Mouse (Mus musculus) embryonic facial prominence, embryonic 14.5 days (tissue): ENCODE measurements around the gene 1700092M07Rik. TPM values are rescaled to one million over a fixed set of nuclear protein-coding genes. Genes with fewer than 3 reads are reported as not detected.
A peak's percentile ranks its signal among the peaks of the same experiment; 100 is the strongest.

Experiments
- ATAC-seq: fragments of 200-750 bp; cut with Nextera tagmentation; 2 replicates; pipeline ENCODE4 v1.8.0; 2017; ENCODE audit warnings: low read depth, moderate number of reproducible peaks, moderate TSS enrichment
- DNase-seq: peaks from one replicate; pipeline ENCODE4 v3.0.0-alpha.2; 2015; ENCODE audit warnings: low spot score
- H3K27ac ChIP-seq: fragments of 300-500 bp; sonication (generic); replicated peaks from 2 replicates; pipeline ENCODE4 v1.5.1; 2014; ENCODE audit warnings: low read depth, mild to moderate bottlenecking, low read length, moderate library complexity
- H3K27me3 ChIP-seq: fragments of 300-500 bp; sonication (generic); replicated peaks from 2 replicates; pipeline ENCODE4 v1.6.1; 2014; ENCODE audit warnings: low read length; ENCODE audit not compliant: control insufficient read depth, insufficient read depth
- H3K36me3 ChIP-seq: fragments of 300-500 bp; sonication (generic); 2 replicates; pipeline ENCODE4 v1.6.1; 2014; ENCODE audit warnings: low read length, mixed read lengths; ENCODE audit not compliant: control insufficient read depth, insufficient read depth
- H3K4me1 ChIP-seq: fragments of 300-500 bp; sonication (generic); 2 replicates; pipeline ENCODE4 v1.6.1; 2014; ENCODE audit warnings: antibody characterized with exemption, low read length; ENCODE audit not compliant: control insufficient read depth, insufficient read depth
- H3K4me2 ChIP-seq: fragments of 300-500 bp; sonication (generic); 2 replicates; pipeline ENCODE4 v1.6.1; 2014; ENCODE audit warnings: low read depth, mild to moderate bottlenecking, low read length, moderate library complexity, mixed read lengths
- H3K4me3 ChIP-seq: fragments of 300-500 bp; sonication (generic); 2 replicates; pipeline ENCODE4 v1.5.1; 2014; ENCODE audit warnings: low read depth, mild to moderate bottlenecking, low read length
- H3K9ac ChIP-seq: fragments of 300-500 bp; sonication (generic); 2 replicates; pipeline ENCODE4 v1.6.1; 2014; ENCODE audit warnings: low read depth, mild to moderate bottlenecking, low read length, moderate library complexity, mixed read lengths
- H3K9me3 ChIP-seq: fragments of 300-500 bp; sonication (generic); 2 replicates; pipeline ENCODE4 v1.6.1; 2016; ENCODE audit warnings: low read length; ENCODE audit not compliant: control insufficient read depth
- WGBS: fragments of 180-500 bp; shearing (Covaris S2); extraction: QIAGEN DNeasy Blood & Tissue Kit; methylation state at CpG from one replicate; pipeline ENCODE4 v1.1.7; 2014; 5-methylcytosine and 5-hydroxymethylcytosine counted together
- polyA plus RNA-seq: library from polyadenylated mRNA; unstranded; fragments of >200 nt; fragmentation: Nextera tagmentation; extraction: Ambion mirVana; gene quantifications from 2 replicates; pipeline ENCODE4 v1.2.1, GENCODE M21; 2014

Gene 1700092M07Rik
- polyA plus RNA-seq, 1 experiment from 2014 or later = 0.85 TPM

GRCm38 (mm10) chr19:8765562-8765961 lies 25.0 kb downstream of the 1700092M07Rik start:
- no peak for ATAC-seq
- Histone ChIP-seq H3K9ac (no peak overlapping the region), H3K4me3 (no peak overlapping the region), H3K36me3 (peaks cover 86% of the 10 kb centered on the region), H3K27me3 (no peaks in the 10 kb centered on the region), H3K27ac (no peak overlapping the region), H3K4me2 (no peak overlapping the region), H3K4me1 (peaks cover 3% of the 10 kb centered on the region; the same call in 1 of the 2 replicates), H3K9me3 (peaks cover 14% of the 10 kb centered on the region)
- 96% methylated on average over 9 of the region's 9 CpGs for WGBS
- no peak for DNase-seq

- Histone ChIP-seq H3K4me3 (peak within 1 kb of the TSS; percentile 70), H3K4me1 (peaks cover 20% of the 10 kb centered on the region), H3K27ac (peak within 1 kb of the TSS; percentile 89), H3K9ac (peak within 1 kb of the TSS; percentile 93), H3K4me2 (peak within 1 kb of the TSS; percentile 80), H3K27me3 (no peaks in the 10 kb centered on the region), H3K9me3 (peaks cover under 1% of the 10 kb centered on the region; the same call in 1 of the 2 replicates), H3K36me3 (peaks cover 66% of the 10 kb centered on the region)
- ATAC-seq = peak; percentile 58
- 19% methylated on average over 24 of the region's 29 CpGs for WGBS
- peak; percentile 82 for DNase-seq
Measured at GRCm38 (mm10) chr19:8770567-8771270, 30.2 kb downstream of the 1700092M07Rik start, which contains the start of gene Tmem223. Gene Tmem223, plus strand, starts transcription at chr19:8770996.

- peaks cover 20% of the 10 kb centered on the region for H3K4me1 ChIP-seq
- peak overlapping the region; percentile 99; the same call in 1 of the 2 replicates for H3K27ac ChIP-seq
- peaks cover 44% of the 10 kb centered on the region for H3K36me3 ChIP-seq
- no peaks in the 10 kb centered on the region for H3K27me3 ChIP-seq
- ATAC-seq = no peak
- DNase-seq = no peak
- peak overlapping the region; percentile 60 for H3K4me3 ChIP-seq
- H3K9ac ChIP-seq = peak overlapping the region; percentile 82; the same call in 1 of the 2 replicates
- H3K4me2 ChIP-seq = peak overlapping the region; percentile 95
- WGBS = 84% methylated on average over 5 of the region's 5 CpGs
- no peaks in the 10 kb centered on the region for H3K9me3 ChIP-seq
Measured at GRCm38 (mm10) chr19:8772996-8773395, 32.5 kb downstream of the 1700092M07Rik start.

- H3K36me3 ChIP-seq = peaks cover 44% of the 10 kb centered on the region
- H3K4me1 ChIP-seq = peaks cover 20% of the 10 kb centered on the region
- H3K27ac ChIP-seq = peak overlapping the region; percentile 99
- ATAC-seq = no peak
- peak overlapping the region; percentile 95 for H3K4me2 ChIP-seq
- H3K9ac ChIP-seq = peak overlapping the region; percentile 82
- no peaks in the 10 kb centered on the region for H3K27me3 ChIP-seq
- H3K4me3 ChIP-seq = peak overlapping the region; percentile 60
- no peaks in the 10 kb centered on the region for H3K9me3 ChIP-seq
- 56% methylated on average over 6 of the region's 6 CpGs for WGBS
- no peak for DNase-seq
Measured at GRCm38 (mm10) chr19:8773409-8773808, 32.9 kb downstream of the 1700092M07Rik start.

GRCm38 (mm10) chr19:8774086-8774835 lies 33.7 kb downstream of the 1700092M07Rik start, which contains the start of gene Tmem179b:
Gene Tmem179b, minus strand, starts transcription at chr19:8774467.
- Histone ChIP-seq H3K4me1 (peaks cover 20% of the 10 kb centered on the region), H3K4me2 (peak within 1 kb of the TSS; percentile 95), H3K9me3 (no peaks in the 10 kb centered on the region), H3K27me3 (no peaks in the 10 kb centered on the region), H3K36me3 (peaks cover 40% of the 10 kb centered on the region), H3K4me3 (peak within 1 kb of the TSS; percentile 60), H3K27ac (peak within 1 kb of the TSS; percentile 99), H3K9ac (peak within 1 kb of the TSS; percentile 82)
- peak; percentile 97 for DNase-seq
- WGBS = under 1% methylated on average over 44 of the region's 68 CpGs
- ATAC-seq = peak; percentile 94

GRCm38 (mm10) chr19:8774951-8775421 lies 34.5 kb downstream of the 1700092M07Rik start:
- peak overlapping the region; percentile 60 for H3K4me3 ChIP-seq
- H3K27ac ChIP-seq = peak overlapping the region; percentile 99
- peaks cover 20% of the 10 kb centered on the region for H3K4me1 ChIP-seq
- H3K9me3 ChIP-seq = no peaks in the 10 kb centered on the region
- DNase-seq (no peak), ATAC-seq (no peak; the same call in 1 of the 2 replicates)
- no peaks in the 10 kb centered on the region for H3K27me3 ChIP-seq
- peak overlapping the region; percentile 82 for H3K9ac ChIP-seq
- H3K4me2 ChIP-seq = peak overlapping the region; percentile 95
- H3K36me3 ChIP-seq = peaks cover 38% of the 10 kb centered on the region
- WGBS = 4% methylated on average over 19 of the region's 20 CpGs

- H3K4me2 ChIP-seq = peak within 1 kb of the TSS; percentile 82
- DNase-seq (peak; percentile 98), ATAC-seq (peak; percentile 100)
- WGBS = under 1% methylated on average over 28 of the region's 32 CpGs
- H3K9me3 ChIP-seq = no peaks in the 10 kb centered on the region
- no peaks in the 10 kb centered on the region for H3K27me3 ChIP-seq
- H3K4me1 ChIP-seq = peaks cover 3% of the 10 kb centered on the region; the same call in 1 of the 2 replicates
- H3K36me3 ChIP-seq = peaks cover 24% of the 10 kb centered on the region
- H3K9ac ChIP-seq = peak within 1 kb of the TSS; percentile 75
- peak within 1 kb of the TSS; percentile 65 for H3K4me3 ChIP-seq
- H3K27ac ChIP-seq = peak within 1 kb of the TSS; percentile 76
Measured at GRCm38 (mm10) chr19:8786008-8786781, 45.7 kb downstream of the 1700092M07Rik start, which contains the start of gene Taf6l. Gene Taf6l, minus strand, starts transcription at chr19:8786417.

GRCm38 (mm10) chr19:8788521-8788920 lies 48.0 kb downstream of the 1700092M07Rik start:
- DNase-seq (no peak), ATAC-seq (no peak)
- H3K27me3 ChIP-seq = no peaks in the 10 kb centered on the region
- H3K27ac ChIP-seq = no peak overlapping the region
- H3K36me3 ChIP-seq = peaks cover 15% of the 10 kb centered on the region
- H3K4me2 ChIP-seq = no peak overlapping the region
- peaks cover 3% of the 10 kb centered on the region; the same call in 1 of the 2 replicates for H3K4me1 ChIP-seq
- H3K4me3 ChIP-seq = no peak overlapping the region
- WGBS = 21% methylated on average over 3 of the region's 3 CpGs
- H3K9me3 ChIP-seq = 0 out of 2 replicates have a peak, but pooled peaks cover 2% of the 10 kb centered on the region
- H3K9ac ChIP-seq = no peak overlapping the region
